Mouse (Mus musculus) CD4-positive, CD25-positive, alpha-beta regulatory T cell, adult 9 weeks (primary cell): ENCODE measurements around the gene Phlda3. TPM values are rescaled to one million over a fixed set of nuclear protein-coding genes. Genes with fewer than 3 reads are reported as not detected.

Experiments used
- polyA plus RNA-seq: library from polyadenylated mRNA; unstranded; fragments of 100-300 nt; shearing (Covaris generic); gene quantifications from one replicate; pipeline ENCODE4 v1.2.1, GENCODE M21; 2017

Gene Phlda3
- polyA plus RNA-seq = 0.83 TPM

GRCm38 (mm10) chr1:135765645-135766591, at the start of gene Phlda3:
Gene Phlda3 (plus strand): TSS chr1:135766119.

DNA sequence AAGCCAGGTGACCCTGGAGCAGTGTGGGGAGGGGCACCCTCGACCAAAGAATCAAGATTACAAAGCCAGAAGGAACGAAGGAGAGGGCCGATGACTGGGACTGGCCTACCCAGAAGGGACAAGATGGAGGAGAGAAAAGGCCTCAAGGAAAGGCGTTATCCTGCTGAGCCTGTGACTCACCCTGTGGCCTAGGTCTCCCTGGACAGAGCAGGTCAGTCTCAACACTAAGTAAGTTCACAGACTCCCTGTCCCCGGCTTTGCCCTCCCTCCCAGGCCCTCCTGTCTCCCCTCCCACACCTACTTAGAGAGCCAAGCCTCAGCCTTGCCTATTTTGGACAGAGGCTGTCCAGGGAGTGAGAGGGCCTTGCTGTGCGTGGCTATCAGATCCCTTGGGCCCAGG, 45.9 kb upstream of the Phlda3 start, which contains the start of gene Csrp1:
Gene Csrp1 (plus strand): TSS at position 79 of the 400 bp plus-strand sequence.

GRCm38 (mm10) chr1:135778780-135779535, 13.0 kb downstream of the Phlda3 start, which contains the start of gene Tnni1:
Gene Tnni1 (plus strand): TSS chr1:135779434.

DNA sequence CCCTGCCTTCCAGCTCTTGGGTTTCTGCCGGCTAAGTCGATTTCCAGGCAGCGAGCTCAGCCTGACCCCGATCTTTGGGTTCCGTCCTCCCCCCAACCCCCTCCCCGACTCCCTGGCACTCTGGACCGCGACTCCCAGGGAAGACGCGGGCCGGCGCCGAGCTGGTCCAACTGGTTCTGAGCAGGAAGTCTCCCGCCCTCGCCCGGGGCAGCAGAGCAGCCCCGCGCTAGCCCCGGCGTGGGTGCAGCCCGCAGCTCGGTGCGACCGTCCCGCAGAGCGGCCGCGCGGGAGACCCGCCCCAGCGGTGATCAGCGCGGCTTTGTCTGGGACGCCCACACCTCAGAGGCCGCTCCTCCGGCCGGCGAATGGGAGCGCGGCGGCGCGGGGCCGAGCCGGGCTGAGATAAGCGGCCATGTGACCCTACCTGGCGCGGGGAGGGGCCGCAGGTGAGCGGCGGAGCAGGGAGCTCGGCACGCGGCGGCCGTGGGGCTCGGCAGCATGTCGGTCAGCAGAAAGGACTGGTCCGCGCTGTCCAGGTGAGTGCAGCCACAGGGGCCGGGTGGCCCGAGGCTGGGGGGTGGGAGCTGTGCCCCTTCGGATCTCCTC, 52.7 kb downstream of the Phlda3 start, which contains the start of gene Lad1:
Gene Lad1 (plus strand): TSS at position 118 of the 606 bp plus-strand sequence.

Other genes with a start within 250 kb of the Phlda3 start
- gene Nav1, start 158.8 kb upstream of the Phlda3 start, polyA plus RNA-seq = 0.50 TPM
- gene Csrp1, start 46.1 kb upstream of the Phlda3 start, polyA plus RNA-seq = 86.1 TPM
- 0.53 TPM for gene Tnni1, start 13.3 kb downstream of the Phlda3 start, polyA plus RNA-seq
- gene Lad1, start 52.5 kb downstream of the Phlda3 start, polyA plus RNA-seq = 15.8 TPM
- gene Tnnt2, start 70.2 kb downstream of the Phlda3 start, polyA plus RNA-seq = 1.0 TPM
- gene Pkp1, start 153.1 kb downstream of the Phlda3 start, polyA plus RNA-seq = not detected
- gene Igfn1, start 240.2 kb downstream of the Phlda3 start, polyA plus RNA-seq = not detected
- gene Tmem9, start 242.0 kb downstream of the Phlda3 start, polyA plus RNA-seq = 50.1 TPM